Mouse (Mus musculus) embryonic stem cell, embryonic (primary cell): ENCODE measurements around the gene Nsun5.

Source experiments
- CTCF ChIA-PET, 4 experiments: fragments of 300-600 bp in 2 of 4; fragments of 350-600 bp in 2 of 4; sonication (Branson Sonifier 250); formaldehyde crosslinking; loops; one replicate each; lab custom pipeline; 2022; ENCODE audit warnings: inconsistent platforms in 2 of 4; lab: Charles Lee
- POLR2A ChIA-PET, 4 experiments: fragments of 300-600 bp in 2 of 4; fragments of 350-600 bp in 2 of 4; sonication (Branson Sonifier 250); formaldehyde crosslinking; loops; one replicate each; lab custom pipeline; 2022; ENCODE audit warnings: antibody characterized with exemption in 4 of 4, inconsistent platforms in 1 of 4; lab: Charles Lee

Gene Nsun5

DNA sequence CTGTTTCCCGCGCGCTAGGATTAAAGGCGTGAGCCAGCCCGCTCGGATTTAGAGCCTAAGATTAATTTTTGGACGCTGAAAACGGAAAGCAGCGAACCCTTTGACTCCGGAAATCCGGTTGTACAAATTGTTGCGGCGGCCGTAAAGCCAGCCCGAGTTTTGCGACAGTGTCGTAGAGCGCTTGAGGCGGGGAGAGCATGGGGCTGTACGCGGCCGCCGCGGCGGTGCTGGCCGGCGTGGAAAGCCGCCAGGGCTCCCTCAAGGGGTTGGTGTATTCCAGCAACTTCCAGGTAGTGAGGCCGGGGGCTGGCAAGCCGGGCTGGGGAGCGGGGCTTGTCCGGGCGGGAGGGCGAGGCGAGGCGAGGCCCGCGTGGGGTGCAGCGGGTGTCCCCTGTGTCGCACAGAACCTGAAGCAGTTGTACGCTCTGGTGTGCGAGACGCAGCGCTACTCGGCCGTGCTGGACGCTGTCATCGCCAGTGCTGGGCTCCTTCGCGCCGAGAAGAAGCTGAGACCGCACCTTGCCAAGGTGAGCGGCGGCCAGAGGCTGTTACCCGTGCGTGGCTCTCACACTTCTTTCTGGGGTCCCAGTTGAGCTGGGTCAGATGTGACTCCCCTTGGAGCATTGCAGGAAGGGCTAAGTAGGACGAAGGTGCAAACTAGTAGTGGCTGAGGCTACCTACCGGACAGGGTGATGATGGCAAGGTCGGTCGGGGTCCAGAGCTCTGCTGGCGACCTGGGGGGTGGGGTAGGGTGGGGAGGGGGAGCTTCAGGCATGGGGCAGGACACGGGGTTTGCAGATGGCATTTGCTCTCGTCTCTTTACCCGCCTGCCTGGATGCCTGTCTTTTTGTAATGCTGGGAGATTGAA lies at the start of gene Nsun5:
TSS of gene Nsun5 (plus strand) at position 167 of the 868 bp plus-strand sequence.
- ChIA-PET POLR2A (interaction anchor here in 2 of 4 experiments (0.6 to 2.2 kb wide), 12 partner anchors 9 to 318 kb away, joined by 3 to 10 read pairs (median 3); partner anchors contain the start of genes Pom121 (in 1 of the 2) and Trim50 (in 1 of the 2)), CTCF (interaction anchor here in 1 of 4 experiments (0.6 to 0.7 kb wide), 2 partner anchors 22 to 109 kb away, joined by 3 to 4 read pairs; no protein-coding TSS in a partner anchor)

GRCm38 (mm10) chr5:135322197-135322596 lies 47.6 kb upstream of the Nsun5 start:
- ChIA-PET POLR2A (no interaction called here), CTCF (interaction anchor here in 3 of 4 experiments (0.6 to 0.8 kb wide), 4 partner anchors 36 to 259 kb away, joined by 3 to 8 read pairs (median 3); no protein-coding TSS in a partner anchor)

DNA sequence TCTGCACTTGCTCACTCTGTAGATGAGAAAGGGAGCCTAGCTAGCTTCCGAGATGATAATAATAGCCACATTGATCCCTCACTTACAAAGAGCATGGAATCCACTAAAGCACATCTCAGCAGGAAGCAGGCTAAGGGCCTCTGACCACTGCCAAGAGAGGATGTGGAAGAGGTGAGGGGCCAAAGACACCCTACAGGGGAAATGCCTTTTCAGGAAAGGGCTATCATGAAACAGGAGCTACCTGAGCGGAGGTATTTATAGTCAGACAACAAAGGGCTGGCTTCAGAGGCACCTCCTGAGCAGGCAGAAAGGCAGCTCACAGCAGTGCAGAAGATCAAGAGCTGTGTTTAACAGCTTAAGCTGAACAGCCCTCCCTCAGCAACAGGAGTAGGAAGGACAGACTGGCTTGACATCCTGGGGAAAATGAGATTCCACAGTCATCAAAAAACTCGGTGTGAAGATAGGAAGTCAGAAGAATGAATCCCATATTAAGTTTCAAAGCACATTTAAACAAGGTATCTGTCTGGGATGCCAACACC lies 43.6 kb upstream of the Nsun5 start:
- POLR2A ChIA-PET: interaction anchor here in 2 of 4 experiments (0.6 to 1.1 kb wide), 3 partner anchors 9 to 183 kb away, joined by 3 read pairs; no protein-coding TSS in a partner anchor
- CTCF ChIA-PET: interaction anchor here in 1 of 4 experiments (0.5 kb wide), 1 partner anchor 208 kb away, joined by 3 read pairs; no protein-coding TSS in a partner anchor

DNA sequence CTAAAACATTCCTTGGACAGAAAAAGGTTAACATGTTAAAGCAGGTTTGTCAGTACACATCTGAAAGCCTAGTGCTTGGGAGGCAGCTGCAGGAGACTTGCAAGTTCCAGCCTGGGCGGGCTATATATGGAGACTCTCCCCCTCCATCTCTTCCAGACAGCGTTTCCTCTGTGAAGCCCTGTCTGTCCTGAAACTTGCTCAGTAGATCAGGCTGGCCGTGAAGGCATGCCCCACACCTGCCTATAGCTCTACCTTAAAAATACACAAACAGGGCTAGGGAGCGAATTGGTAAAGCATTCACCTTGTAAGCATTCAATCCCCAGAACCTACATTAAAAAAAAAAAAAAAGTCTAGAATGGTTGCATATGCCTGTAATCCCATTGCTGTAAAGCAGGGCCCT lies 40.3 kb upstream of the Nsun5 start:
- ChIA-PET CTCF (interaction anchor here in 1 of 4 experiments (0.5 to 1.1 kb wide), 2 partner anchors 10 to 54 kb away, joined by 3 to 4 read pairs; no protein-coding TSS in a partner anchor), POLR2A (interaction anchor here in 2 of 4 experiments (0.7 kb wide), 2 partner anchors 24 to 342 kb away, joined by 3 to 4 read pairs; no protein-coding TSS in a partner anchor)

DNA sequence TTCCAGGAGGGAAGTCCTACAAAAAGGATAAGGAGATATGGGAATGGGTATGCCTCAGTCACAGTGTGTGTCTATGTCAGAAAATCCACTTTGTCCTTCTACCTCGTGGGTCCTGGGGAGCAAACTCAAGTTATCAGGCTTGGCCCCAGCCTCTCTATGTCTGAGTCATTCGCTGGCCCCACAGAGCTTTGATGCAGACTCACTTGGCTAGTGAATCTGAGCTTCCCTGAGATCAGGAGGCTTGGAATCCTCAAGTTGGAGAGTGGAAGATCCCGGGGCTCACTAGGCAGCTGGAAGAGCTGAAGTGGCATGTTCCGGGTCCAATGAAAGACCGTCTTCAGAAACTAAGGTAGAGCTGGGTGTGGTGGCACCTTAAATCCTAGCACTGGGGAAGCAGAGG lies 39.6 kb upstream of the Nsun5 start:
- CTCF ChIA-PET: interaction anchor here in 1 of 4 experiments (0.6 kb wide), 1 partner anchor 195 kb away, joined by 3 read pairs; no protein-coding TSS in a partner anchor
- POLR2A ChIA-PET: no interaction called here

- ChIA-PET CTCF (no interaction called here), POLR2A (no interaction called here)
Measured at GRCm38 (mm10) chr5:135331161-135331560, 38.6 kb upstream of the Nsun5 start.

DNA sequence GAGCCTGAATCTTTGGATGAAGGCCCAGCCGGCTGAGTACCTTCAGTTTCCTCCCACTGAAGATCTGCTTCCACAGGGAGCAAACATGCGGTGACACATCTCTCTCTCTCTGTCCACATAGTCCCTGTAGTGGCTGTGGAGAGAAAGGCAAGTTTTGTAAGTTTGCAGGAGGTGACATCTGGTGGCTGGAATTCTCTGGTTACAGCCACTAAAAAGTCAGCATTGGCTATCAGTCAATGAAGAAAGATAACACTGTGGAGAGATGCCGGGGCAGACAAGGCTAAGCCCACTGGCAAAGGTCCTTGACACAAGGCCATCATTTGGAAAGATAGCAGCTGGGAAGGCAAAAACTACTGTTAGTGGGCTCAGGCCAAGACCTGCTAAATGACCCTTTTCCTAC lies 32.2 kb upstream of the Nsun5 start:
- POLR2A ChIA-PET: interaction anchor here in 2 of 4 experiments (0.6 to 2.0 kb wide), 3 partner anchors 17 to 123 kb away, joined by 3 to 6 read pairs (median 3); no protein-coding TSS in a partner anchor

GRCm38 (mm10) chr5:135345989-135346388 lies 23.8 kb upstream of the Nsun5 start:
- ChIA-PET CTCF (interaction anchor here in 3 of 4 experiments (0.5 to 2.8 kb wide), 7 partner anchors 17 to 330 kb away, joined by 3 to 13 read pairs (median 4); no protein-coding TSS in a partner anchor), POLR2A (interaction anchor here in 1 of 4 experiments (0.6 to 1.4 kb wide), 2 partner anchors 10 to 294 kb away, joined by 3 to 5 read pairs; no protein-coding TSS in a partner anchor)

More for the DNA sequence above, 32.2 kb upstream of the Nsun5 start:
- CTCF ChIA-PET: interaction anchor here in 2 of 4 experiments (0.6 to 0.9 kb wide), 2 partner anchors 232 to 430 kb away, joined by 3 read pairs; no protein-coding TSS in a partner anchor

GRCm38 (mm10) chr5:135346430-135346829 lies 23.3 kb upstream of the Nsun5 start:
- POLR2A ChIA-PET: interaction anchor here in 1 of 4 experiments (0.6 to 1.4 kb wide), 2 partner anchors 10 to 294 kb away, joined by 3 to 5 read pairs; no protein-coding TSS in a partner anchor
- CTCF ChIA-PET: interaction anchor here in 3 of 4 experiments (0.9 to 2.8 kb wide), 5 partner anchors 17 to 37 kb away, joined by 3 to 13 read pairs (median 5); no protein-coding TSS in a partner anchor

- CTCF ChIA-PET: interaction anchor here in 3 of 4 experiments (0.7 to 2.8 kb wide), 4 partner anchors 16 to 52 kb away, joined by 4 to 13 read pairs (median 5); no protein-coding TSS in a partner anchor
- POLR2A ChIA-PET: interaction anchor here in 2 of 4 experiments (0.7 to 1.5 kb wide), 2 partner anchors 16 to 41 kb away, joined by 6 to 7 read pairs; no protein-coding TSS in a partner anchor
Measured at GRCm38 (mm10) chr5:135347511-135348011, 22.2 kb upstream of the Nsun5 start.

DNA sequence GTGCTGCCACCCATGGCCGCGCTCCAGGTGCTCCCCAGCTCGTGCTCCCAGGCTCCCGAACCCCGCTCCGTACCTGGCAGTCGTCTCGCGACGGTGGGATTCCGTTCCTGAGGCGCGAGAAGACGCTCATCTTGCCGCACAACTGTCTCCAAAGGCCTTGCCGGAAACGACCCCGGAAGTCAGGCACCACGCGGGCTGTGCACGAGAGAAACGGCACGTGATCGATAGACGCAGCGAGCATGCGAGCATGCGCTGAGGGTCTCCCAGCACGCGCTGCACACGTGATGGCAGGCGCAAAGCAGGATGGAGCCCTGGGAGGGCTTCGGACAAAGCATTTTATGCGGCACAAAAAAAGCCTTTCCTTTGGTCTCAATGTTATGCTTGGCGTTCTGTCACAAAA lies 19.9 kb upstream of the Nsun5 start, which contains the start of gene Fkbp6:
TSS of gene Fkbp6 (minus strand) at position 183 of the 400 bp plus-strand sequence.
- POLR2A ChIA-PET: interaction anchor here in 3 of 4 experiments (0.6 to 1.2 kb wide), 12 partner anchors 8 to 430 kb away, joined by 3 to 5 read pairs (median 4); no protein-coding TSS in a partner anchor

DNA sequence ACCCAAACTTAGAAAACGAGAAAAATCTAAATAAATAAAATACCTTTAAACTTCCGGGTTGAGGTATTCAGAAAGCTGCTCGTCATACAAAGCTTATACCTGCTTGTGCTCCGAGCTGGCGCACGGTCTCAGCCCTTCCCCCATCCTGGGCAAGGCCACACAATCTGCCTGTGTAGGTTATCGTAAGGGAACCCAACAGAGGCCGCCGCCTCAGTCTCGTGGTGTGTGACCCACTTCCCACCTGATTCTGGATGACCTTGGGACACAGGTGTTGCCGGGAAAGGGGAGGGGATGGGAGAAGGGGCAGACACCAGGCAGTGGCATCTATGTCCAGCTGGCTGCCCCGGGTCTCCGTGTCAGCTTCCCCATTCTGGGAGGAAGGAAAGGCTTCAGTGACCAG lies 18.1 kb upstream of the Nsun5 start:
- ChIA-PET POLR2A (interaction anchor here in 2 of 4 experiments (0.7 to 2.3 kb wide), 10 partner anchors 9 to 427 kb away, joined by 3 to 8 read pairs (median 4); partner anchors contain the start of genes Abhd11 (in 1 of the 2), Cldn4 (in 1 of the 2), Mdh2 (in 1 of the 2) and Styxl1 (in 1 of the 2)), CTCF (interaction anchor here in 2 of 4 experiments (0.6 to 1.0 kb wide), 3 partner anchors 12 to 691 kb away, joined by 3 to 8 read pairs (median 4); no protein-coding TSS in a partner anchor)

More for the DNA sequence above, 19.9 kb upstream of the Nsun5 start, which contains the start of gene Fkbp6:
- CTCF ChIA-PET: interaction anchor here in 2 of 4 experiments (0.6 to 0.7 kb wide), 3 partner anchors 179 to 318 kb away, joined by 3 to 6 read pairs (median 3); no protein-coding TSS in a partner anchor

- CTCF ChIA-PET: interaction anchor here (0.6 to 2.8 kb wide), 21 partner anchors 9 to 446 kb away, joined by 3 to 12 read pairs (median 4); partner anchors contain the start of gene Tmem270 (in 1 of the 4)
- POLR2A ChIA-PET: interaction anchor here in 3 of 4 experiments (0.5 to 2.3 kb wide), 8 partner anchors 11 to 664 kb away, joined by 3 to 8 read pairs (median 3); partner anchors contain the start of gene Cldn4 (in 1 of the 3)
Measured at GRCm38 (mm10) chr5:135352995-135353394, 16.8 kb upstream of the Nsun5 start, which contains the start of gene Trim50. Trim50 (plus strand) TSS chr5:135353295.

DNA sequence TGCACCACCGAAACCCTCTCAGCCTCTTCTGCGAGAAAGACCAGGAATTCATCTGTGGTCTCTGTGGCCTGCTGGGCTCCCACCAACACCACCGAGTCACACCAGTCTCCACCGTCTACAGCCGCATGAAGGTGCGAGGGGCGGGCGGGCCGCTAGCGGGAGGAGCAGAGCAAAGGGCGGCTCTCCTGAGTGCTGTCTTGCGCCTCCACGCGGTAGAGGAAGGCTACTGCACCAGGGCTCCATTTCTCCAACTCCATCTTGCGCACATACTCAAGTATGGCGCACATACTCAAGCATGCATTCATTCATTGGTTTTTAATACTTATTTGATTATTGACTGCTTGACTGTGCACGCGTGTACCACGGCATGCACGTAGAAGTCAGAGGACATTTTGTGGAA lies 16.2 kb upstream of the Nsun5 start:
- CTCF ChIA-PET: interaction anchor here (0.5 to 2.8 kb wide), 26 partner anchors 8 to 447 kb away, joined by 3 to 12 read pairs (median 4); partner anchors contain the start of gene Tmem270 (in 1 of the 4)
- POLR2A ChIA-PET: interaction anchor here in 3 of 4 experiments (0.5 to 2.3 kb wide), 9 partner anchors 10 to 664 kb away, joined by 3 to 8 read pairs (median 4); partner anchors contain the start of genes Abhd11 (in 1 of the 3) and Cldn4 (in 1 of the 3)

- ChIA-PET POLR2A (no interaction called here), CTCF (interaction anchor here in 1 of 4 experiments (2.3 kb wide), 1 partner anchor 8 kb away, joined by 7 read pairs; no protein-coding TSS in a partner anchor)
Measured at GRCm38 (mm10) chr5:135356090-135356489, 13.7 kb upstream of the Nsun5 start.

DNA sequence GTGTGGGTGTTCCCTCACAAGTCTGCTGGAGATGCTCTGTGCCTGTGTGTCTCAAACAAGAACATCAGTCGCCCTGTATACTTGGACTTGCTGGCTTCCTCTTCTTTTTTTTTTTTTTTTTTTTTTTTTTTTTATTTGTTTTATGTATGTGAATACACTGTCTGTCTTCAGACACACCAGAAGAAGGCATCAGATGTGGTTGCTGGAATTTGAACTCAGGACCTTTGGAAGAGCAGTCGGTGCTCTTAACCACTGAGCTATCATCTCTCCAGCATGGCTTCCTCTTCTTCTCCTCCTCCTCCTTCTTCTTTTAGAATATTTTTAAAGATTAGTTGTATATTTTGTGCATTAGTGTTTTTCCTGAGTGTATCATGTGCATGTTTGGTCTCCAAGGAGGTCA lies 12.2 kb upstream of the Nsun5 start:
- POLR2A ChIA-PET: interaction anchor here in 2 of 4 experiments (0.7 kb wide), 3 partner anchors 35 to 600 kb away, joined by 3 to 5 read pairs (median 4); no protein-coding TSS in a partner anchor
- CTCF ChIA-PET: interaction anchor here in 1 of 4 experiments (0.7 kb wide), 1 partner anchor 63 kb away, joined by 16 read pairs; no protein-coding TSS in a partner anchor
